Mouse (Mus musculus) cerebellum, adult 9-10 months (tissue): Measurements from ENCODE around the gene Phospho2.

Source experiments
- DNase-seq: peaks from one replicate; pipeline ENCODE4 v3.0.0; 2022

Phospho2 gene

GRCm38 (mm10) chr2:69825898-69826297, 36.5 kb downstream of the Phospho2 start:
- peak; percentile 48 for DNase-seq

- DNase-seq, result peak; percentile 82
These were observed 37.0 kb downstream of the Phospho2 start for GRCm38 (mm10) chr2:69826380-69826779.

- DNase-seq, result no peak
These were observed 38.6 kb downstream of the Phospho2 start for GRCm38 (mm10) chr2:69828031-69828430.

- no peak for DNase-seq
These were observed 40.3 kb downstream of the Phospho2 start for GRCm38 (mm10) chr2:69829680-69830079.

GRCm38 (mm10) chr2:69830116-69830515, 40.7 kb downstream of the Phospho2 start:
- no peak for DNase-seq

GRCm38 (mm10) chr2:69837244-69837967, 48.0 kb downstream of the Phospho2 start:
- DNase-seq, result no peak

GRCm38 (mm10) chr2:69837996-69838395, 48.6 kb downstream of the Phospho2 start:
- no peak for DNase-seq

- DNase-seq, result no peak
These were observed 49.3 kb downstream of the Phospho2 start for GRCm38 (mm10) chr2:69838707-69839106.

GRCm38 (mm10) chr2:69840261-69840660, 50.8 kb downstream of the Phospho2 start:
- no peak for DNase-seq

- DNase-seq, result no peak
These were observed 59.8 kb downstream of the Phospho2 start for GRCm38 (mm10) chr2:69849215-69849614.
